Mouse (Mus musculus): ENCODE results near the gene Zkscan1. TPM values are rescaled to one million over a fixed set of nuclear protein-coding genes. Genes with fewer than 3 reads are reported as not detected.
"Not testable (repeated sequence)": the region's sequence is repeated elsewhere in the genome, so short reads cannot be mapped to it uniquely, and the experiment has no call there.

The Zkscan1 gene
- polyA plus RNA-seq, 1 experiment from 2014 or later = 17.2 TPM

GRCm38 (mm10) chr5:138109847-138110396 is 25.0 kb downstream of the Zkscan1 start:
- not testable (repeated sequence) for H3K4me1 ChIP-seq (replicated peaks; ENCODE audit: insufficient read depth, low read length)

GRCm38 (mm10) chr5:138116255-138117198 is 31.6 kb downstream of the Zkscan1 start, which contains the start of gene Zscan21:
TSS of gene Zscan21 (plus strand) at chr5:138116903.
- Histone ChIP-seq H3K9me3 (replicated peaks; ENCODE audit: low read length) (no peaks in the 10 kb centered on the region), H3K27ac (peak within 1 kb of the TSS; percentile 90), H3K9ac (ENCODE audit: low read depth, low read length) (peak within 1 kb of the TSS; percentile 64), H3K27me3 (ENCODE audit: insufficient read depth, low read length) (no peaks in the 10 kb centered on the region), H3K4me2 (ENCODE audit: low read length) (peak within 1 kb of the TSS; percentile 75), H3K4me1 (replicated peaks; ENCODE audit: insufficient read depth, low read length) (no peaks in the 10 kb centered on the region), H3K4me3 (replicated peaks; ENCODE audit: low read depth, low read length) (peak within 1 kb of the TSS; percentile 70), H3K36me3 (ENCODE audit: insufficient read depth, low read length) (0 out of 2 replicates have a peak, but pooled peaks cover 3% of the 10 kb centered on the region)
- WGBS = 5% methylated on average over 38 of the region's 38 CpGs
- TF ChIP-seq CTCF (IDR thresholded peaks at IDR 0.05; ENCODE audit: low read depth) = 0 out of 2 replicates have a peak, but pooled peaks have one; percentile 38
- peak; percentile 96 for ATAC-seq (replicated peaks; ENCODE audit: low FRiP score, low read depth)
- peak; percentile 96 for DNase-seq (ENCODE audit: low spot score)

More at GRCm38 (mm10) chr5:138109847-138110396, 25.0 kb downstream of the Zkscan1 start:
- not testable (repeated sequence) for H3K9ac ChIP-seq (ENCODE audit: low read depth, low read length); H3K4me3 ChIP-seq (replicated peaks; ENCODE audit: low read depth, low read length); ATAC-seq (replicated peaks; ENCODE audit: low FRiP score, low read depth); H3K27ac ChIP-seq; H3K9me3 ChIP-seq (replicated peaks; ENCODE audit: low read length); H3K4me2 ChIP-seq (ENCODE audit: low read length); H3K27me3 ChIP-seq (ENCODE audit: insufficient read depth, low read length); H3K36me3 ChIP-seq (ENCODE audit: insufficient read depth, low read length); DNase-seq (ENCODE audit: low spot score)
- 70% methylated on average over 4 of the region's 4 CpGs for WGBS
- peak; percentile 6; the same call in 1 of the 2 replicates for TF ChIP-seq CTCF (IDR thresholded peaks at IDR 0.05; ENCODE audit: low read depth)

DNA sequence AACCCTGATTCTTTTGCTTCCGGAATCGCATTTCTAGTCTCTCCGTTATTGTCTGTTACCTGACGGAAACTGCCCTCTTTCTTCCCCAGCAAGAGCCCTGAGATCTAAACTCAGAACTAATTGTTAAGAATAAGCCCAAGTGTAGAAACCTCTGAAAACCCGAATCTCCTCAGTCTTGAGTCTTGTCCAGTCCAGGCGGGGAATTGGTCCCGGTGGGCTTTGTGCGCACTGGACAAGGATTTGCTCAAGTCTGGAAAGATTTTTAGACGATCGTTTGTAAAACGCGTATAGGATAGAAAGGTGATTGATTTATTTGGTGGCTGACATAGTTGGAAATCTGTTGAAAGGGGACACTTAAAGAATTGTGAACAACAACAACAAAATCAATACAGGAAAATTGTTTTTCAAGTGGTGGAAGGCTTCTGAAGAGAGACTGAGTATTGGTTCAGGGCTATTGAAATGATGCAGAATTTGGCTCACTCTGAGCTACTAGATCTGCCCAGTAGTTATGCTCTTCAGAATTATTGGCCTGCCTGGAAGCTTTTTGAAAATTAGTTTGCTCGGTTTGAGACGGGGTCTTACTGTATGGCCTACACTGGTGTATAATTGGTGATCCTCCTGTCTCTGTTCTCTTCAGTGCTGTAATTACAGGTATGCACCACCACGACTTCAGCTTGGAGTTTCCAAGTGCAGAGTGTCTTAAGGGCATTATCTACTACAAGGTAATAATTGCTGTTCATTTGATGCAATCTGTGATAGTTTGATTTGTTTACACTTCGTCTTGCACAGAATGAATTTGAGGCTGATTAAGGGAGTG is 32.5 kb downstream of the Zkscan1 start:
- H3K4me3 ChIP-seq (replicated peaks; ENCODE audit: low read depth, low read length) = peak overlapping the region; percentile 70
- WGBS = 3% methylated on average over 16 of the region's 16 CpGs
- peak overlapping the region; percentile 64 for H3K9ac ChIP-seq (ENCODE audit: low read depth, low read length)
- peak overlapping the region; percentile 90 for H3K27ac ChIP-seq
- H3K9me3 ChIP-seq (replicated peaks; ENCODE audit: low read length) = no peaks in the 10 kb centered on the region
- DNase-seq (ENCODE audit: low spot score) = peak; percentile 46
- H3K36me3 ChIP-seq (ENCODE audit: insufficient read depth, low read length) = 0 out of 2 replicates have a peak, but pooled peaks cover 3% of the 10 kb centered on the region
- H3K27me3 ChIP-seq (ENCODE audit: insufficient read depth, low read length) = no peaks in the 10 kb centered on the region
- TF ChIP-seq CTCF (IDR thresholded peaks at IDR 0.05; ENCODE audit: low read depth) = no peak
- H3K4me2 ChIP-seq (ENCODE audit: low read length) = peak overlapping the region; percentile 75
- H3K4me1 ChIP-seq (replicated peaks; ENCODE audit: insufficient read depth, low read length) = no peaks in the 10 kb centered on the region
- no peak for ATAC-seq (replicated peaks; ENCODE audit: low FRiP score, low read depth)

DNA sequence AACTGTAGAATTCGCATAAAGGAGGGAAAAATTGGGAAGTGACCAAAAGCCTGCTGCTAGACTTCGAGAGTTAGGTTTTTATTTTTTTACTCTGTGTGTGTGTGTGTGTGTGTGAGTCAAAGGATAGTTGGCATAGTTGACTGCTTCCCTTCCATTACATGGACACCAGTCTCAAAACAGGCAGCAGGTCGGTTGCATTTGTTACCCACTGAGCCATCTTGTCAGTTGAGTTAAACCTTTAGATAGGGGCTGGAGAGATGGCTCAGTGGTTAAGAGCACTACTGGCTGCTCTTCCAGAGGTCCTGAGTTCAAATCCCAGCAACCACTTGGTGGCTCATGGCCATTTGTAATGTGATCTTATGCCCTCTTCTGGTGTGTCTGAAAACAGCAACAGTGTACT is 33.2 kb downstream of the Zkscan1 start:
- Histone ChIP-seq H3K36me3 (ENCODE audit: insufficient read depth, low read length) (peaks cover 4% of the 10 kb centered on the region; the same call in 1 of the 2 replicates), H3K4me2 (ENCODE audit: low read length) (peak overlapping the region; percentile 75), H3K4me1 (replicated peaks; ENCODE audit: insufficient read depth, low read length) (no peaks in the 10 kb centered on the region), H3K4me3 (replicated peaks; ENCODE audit: low read depth, low read length) (peak overlapping the region; percentile 70), H3K9ac (ENCODE audit: low read depth, low read length) (0 out of 2 replicates have a peak overlapping the region, but pooled peaks have one; percentile 64), H3K9me3 (replicated peaks; ENCODE audit: low read length) (no peaks in the 10 kb centered on the region), H3K27me3 (ENCODE audit: insufficient read depth, low read length) (no peaks in the 10 kb centered on the region), H3K27ac (no peak overlapping the region)
- DNase-seq (ENCODE audit: low spot score) (no peak), ATAC-seq (replicated peaks; ENCODE audit: low FRiP score, low read depth) (no peak)
- WGBS = 53% methylated on average over 3 of the region's 3 CpGs
- peak; percentile 28; the same call in 1 of the 2 replicates for TF ChIP-seq CTCF (IDR thresholded peaks at IDR 0.05; ENCODE audit: low read depth)

- Histone ChIP-seq H3K27me3 (ENCODE audit: insufficient read depth, low read length) (no peaks in the 10 kb centered on the region), H3K4me1 (replicated peaks; ENCODE audit: insufficient read depth, low read length) (no peaks in the 10 kb centered on the region), H3K9ac (ENCODE audit: low read depth, low read length) (no peak overlapping the region), H3K9me3 (replicated peaks; ENCODE audit: low read length) (no peaks in the 10 kb centered on the region), H3K4me3 (replicated peaks; ENCODE audit: low read depth, low read length) (no peak overlapping the region), H3K27ac (no peak overlapping the region), H3K4me2 (ENCODE audit: low read length) (no peak overlapping the region), H3K36me3 (ENCODE audit: insufficient read depth, low read length) (peaks cover 49% of the 10 kb centered on the region)
- DNase-seq (ENCODE audit: low spot score) (no peak), ATAC-seq (replicated peaks; ENCODE audit: low FRiP score, low read depth) (no peak)
- WGBS = 63% methylated on average over 5 of the region's 5 CpGs
- no peak for TF ChIP-seq CTCF (IDR thresholded peaks at IDR 0.05; ENCODE audit: low read depth)
These were observed 47.7 kb downstream of the Zkscan1 start for GRCm38 (mm10) chr5:138132425-138133064.

Data from kidney, postnatal 0 days (tissue).